Mouse (Mus musculus) midbrain, embryonic 15.5 days (tissue): ENCODE measurements around the gene Dppa1. TPM values are rescaled to one million over a fixed set of nuclear protein-coding genes. Genes with fewer than 3 reads are reported as not detected.

ENCODE experiments used
- ATAC-seq: fragments of 200-750 bp; cut with Nextera tagmentation; replicated peaks from 2 replicates; pipeline ENCODE4 v1.8.0; 2017; ENCODE audit warnings: moderate TSS enrichment
- H3K27ac ChIP-seq: fragments of 300-500 bp; sonication (generic); 2 replicates; pipeline ENCODE4 v1.5.1; 2015; ENCODE audit warnings: mild to moderate bottlenecking, inconsistent platforms
- H3K27me3 ChIP-seq: fragments of 300-500 bp; sonication (generic); replicated peaks from 2 replicates; pipeline ENCODE4 v1.6.1; 2015; ENCODE audit warnings: inconsistent platforms
- H3K36me3 ChIP-seq: fragments of 300-500 bp; sonication (generic); replicated peaks from 2 replicates; pipeline ENCODE4 v1.6.1; 2015; ENCODE audit warnings: inconsistent platforms
- H3K4me1 ChIP-seq: fragments of 300-500 bp; sonication (generic); 2 replicates; pipeline ENCODE4 v1.6.1; 2015; ENCODE audit warnings: inconsistent platforms
- H3K4me2 ChIP-seq: fragments of 300-500 bp; sonication (generic); 2 replicates; pipeline ENCODE4 v1.6.1; 2015; ENCODE audit warnings: inconsistent platforms, mild to moderate bottlenecking, moderate library complexity
- H3K4me3 ChIP-seq: fragments of 300-500 bp; sonication (generic); 2 replicates; pipeline ENCODE4 v1.5.1; 2015; ENCODE audit warnings: mild to moderate bottlenecking, inconsistent platforms
- H3K9ac ChIP-seq: fragments of 300-500 bp; sonication (generic); 2 replicates; pipeline ENCODE4 v1.6.1; 2015; ENCODE audit warnings: mild to moderate bottlenecking, inconsistent platforms
- H3K9me3 ChIP-seq: fragments of 300-500 bp; sonication (generic); 2 replicates; pipeline ENCODE4 v1.6.1; 2016; ENCODE audit warnings: inconsistent platforms
- WGBS: fragments of 180-500 bp; shearing (Covaris S2); methylation state at CpG from one replicate; pipeline ENCODE4 v1.1.7; 2015; ENCODE audit warnings: mixed read lengths; 5-methylcytosine and 5-hydroxymethylcytosine counted together
- polyA plus RNA-seq: library from polyadenylated mRNA; unstranded; fragments of >200 nt; fragmentation: Nextera tagmentation; extraction: Ambion mirVana; gene quantifications from 2 replicates; pipeline ENCODE4 v1.2.1, GENCODE M21; 2015

The Dppa1 gene
- polyA plus RNA-seq, 1 experiment from 2014 or later = not detected

GRCm38 (mm10) chr11:46619929-46620328, 9.1 kb downstream of the Dppa1 start:
- Histone ChIP-seq H3K4me3 (no peak overlapping the region), H3K36me3 (no peaks in the 10 kb centered on the region), H3K27ac (no peak overlapping the region), H3K4me2 (no peak overlapping the region), H3K9me3 (no peaks in the 10 kb centered on the region), H3K4me1 (no peaks in the 10 kb centered on the region), H3K27me3 (no peaks in the 10 kb centered on the region), H3K9ac (no peak overlapping the region)
- WGBS = 62% methylated on average over 1 of the region's 1 CpGs
- ATAC-seq = peak; percentile 66

DNA sequence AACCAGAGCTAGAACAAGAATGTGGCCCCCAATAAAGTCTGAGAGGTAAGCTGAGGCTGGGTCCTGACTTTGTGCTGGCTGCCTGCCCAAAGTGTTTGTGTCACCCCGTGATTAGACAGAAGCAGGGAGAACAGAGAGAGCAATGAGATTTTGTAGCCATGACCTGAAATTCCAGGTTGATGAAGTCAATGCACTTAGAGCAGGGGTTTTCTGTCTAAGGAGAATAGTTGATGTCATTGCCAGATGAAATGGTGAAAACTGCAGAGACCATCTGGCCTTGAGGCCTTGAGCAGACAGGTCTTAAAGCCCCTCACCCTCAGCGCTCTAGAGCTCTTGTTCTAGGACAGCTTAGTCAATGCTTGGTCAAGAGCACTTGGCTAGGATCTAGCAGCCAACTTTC, 36.6 kb downstream of the Dppa1 start:
- WGBS = 97% methylated on average over 2 of the region's 2 CpGs
- H3K4me2 ChIP-seq = no peak overlapping the region

DNA sequence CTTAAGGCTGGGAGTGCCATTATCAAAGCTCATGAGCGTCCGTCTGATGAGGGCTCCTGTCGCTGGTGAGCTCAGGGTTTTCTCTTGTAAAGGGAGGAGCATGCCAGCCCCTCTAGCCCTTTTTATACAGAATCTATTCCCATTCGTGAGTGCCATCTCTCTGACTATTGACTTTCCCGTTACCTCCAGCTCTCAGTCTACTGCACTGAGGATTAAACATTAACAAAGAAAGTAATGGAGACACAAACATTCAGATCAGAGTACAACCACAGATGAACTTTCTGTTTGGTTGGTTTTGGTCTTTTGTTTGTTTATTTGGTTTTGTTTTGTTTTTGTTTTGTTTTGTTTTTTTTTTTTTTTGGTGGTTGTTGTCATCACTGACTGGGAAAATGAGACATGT, 46.3 kb downstream of the Dppa1 start:
- 82% methylated on average over 5 of the region's 5 CpGs for WGBS
- Histone ChIP-seq H3K4me3 (no peak overlapping the region), H3K9me3 (no peaks in the 10 kb centered on the region), H3K27me3 (no peaks in the 10 kb centered on the region), H3K4me1 (no peaks in the 10 kb centered on the region), H3K4me2 (no peak overlapping the region), H3K36me3 (no peaks in the 10 kb centered on the region), H3K9ac (no peak overlapping the region), H3K27ac (no peak overlapping the region)
- ATAC-seq = no peak

More for the DNA sequence above, 36.6 kb downstream of the Dppa1 start:
- H3K27me3 ChIP-seq = no peaks in the 10 kb centered on the region
- H3K9me3 ChIP-seq = no peaks in the 10 kb centered on the region
- no peak for ATAC-seq
- no peaks in the 10 kb centered on the region for H3K36me3 ChIP-seq
- H3K4me1 ChIP-seq = no peaks in the 10 kb centered on the region
- no peak overlapping the region for H3K9ac ChIP-seq
- H3K27ac ChIP-seq = no peak overlapping the region
- no peak overlapping the region for H3K4me3 ChIP-seq

DNA sequence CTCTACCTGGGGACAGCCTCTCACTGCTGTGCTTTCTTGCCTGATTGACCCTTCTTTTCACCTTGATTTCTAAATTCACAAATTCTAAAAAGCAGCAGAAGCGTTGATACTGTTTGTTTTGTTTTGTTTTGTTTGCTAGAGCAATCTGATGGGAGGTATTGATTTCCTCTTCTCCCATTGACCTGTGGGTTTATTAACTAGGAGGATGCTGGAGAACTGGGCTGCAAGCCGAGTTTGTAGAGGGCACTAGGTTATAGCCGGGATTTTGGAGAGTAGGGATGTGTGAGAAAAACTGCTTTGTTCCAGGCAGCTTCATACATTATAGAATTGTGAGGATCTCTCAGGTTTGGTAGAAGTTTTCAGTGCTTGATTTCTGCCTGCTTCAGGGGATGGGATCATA, 48.6 kb downstream of the Dppa1 start:
- no peak overlapping the region for H3K27ac ChIP-seq
- no peak overlapping the region for H3K4me2 ChIP-seq
- no peak for ATAC-seq
- no peak overlapping the region for H3K4me3 ChIP-seq
- no peak overlapping the region for H3K9ac ChIP-seq
- WGBS = 83% methylated on average over 3 of the region's 3 CpGs
- no peaks in the 10 kb centered on the region for H3K4me1 ChIP-seq
- H3K9me3 ChIP-seq = no peaks in the 10 kb centered on the region
- H3K27me3 ChIP-seq = no peaks in the 10 kb centered on the region
- H3K36me3 ChIP-seq = no peaks in the 10 kb centered on the region

DNA sequence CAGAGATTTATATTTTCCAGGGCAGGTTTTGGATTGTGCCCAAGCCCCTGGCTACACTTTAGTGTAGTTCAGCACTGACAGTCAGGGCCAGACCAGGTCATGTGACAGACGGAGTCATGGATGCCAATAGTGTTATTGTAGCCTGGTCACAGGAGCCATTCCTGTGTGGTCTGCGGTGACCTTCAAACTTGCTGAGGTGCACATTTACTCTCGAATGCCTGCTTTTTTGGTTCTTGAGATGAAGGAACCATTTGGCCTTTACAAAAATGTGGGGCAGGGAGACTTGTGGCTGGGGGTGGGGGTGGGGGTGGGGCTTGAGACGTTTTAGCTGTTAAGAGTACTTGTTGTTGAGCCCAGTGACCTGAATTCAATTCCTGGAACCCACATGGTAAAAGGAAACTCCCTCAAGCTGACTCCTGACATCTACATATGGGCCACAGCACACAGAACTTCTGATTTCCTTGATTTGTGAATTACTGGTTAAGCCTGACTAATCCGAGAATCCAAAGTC, 50.2 kb downstream of the Dppa1 start:
- WGBS = 74% methylated on average over 5 of the region's 5 CpGs
- no peaks in the 10 kb centered on the region for H3K27me3 ChIP-seq
- H3K27ac ChIP-seq = no peak overlapping the region
- H3K4me2 ChIP-seq = no peak overlapping the region
- H3K9ac ChIP-seq = no peak overlapping the region
- no peaks in the 10 kb centered on the region for H3K4me1 ChIP-seq
- no peaks in the 10 kb centered on the region for H3K36me3 ChIP-seq
- H3K9me3 ChIP-seq = no peaks in the 10 kb centered on the region
- no peak overlapping the region for H3K4me3 ChIP-seq
- no peak for ATAC-seq

- H3K36me3 ChIP-seq = no peaks in the 10 kb centered on the region
- no peak within 1 kb of the TSS for H3K4me3 ChIP-seq
- 94% methylated on average over 1 of the region's 1 CpGs for WGBS
- H3K27me3 ChIP-seq = no peaks in the 10 kb centered on the region
- H3K9me3 ChIP-seq = no peaks in the 10 kb centered on the region
- no peak within 1 kb of the TSS for H3K9ac ChIP-seq
- H3K4me2 ChIP-seq = no peak within 1 kb of the TSS
- H3K27ac ChIP-seq = no peak within 1 kb of the TSS
- H3K4me1 ChIP-seq = no peaks in the 10 kb centered on the region
- ATAC-seq = no peak
Observed at GRCm38 (mm10) chr11:46571327-46571726, 57.7 kb downstream of the Dppa1 start, which contains the start of gene BC053393. Gene BC053393 (plus strand): TSS chr11:46571536.

DNA sequence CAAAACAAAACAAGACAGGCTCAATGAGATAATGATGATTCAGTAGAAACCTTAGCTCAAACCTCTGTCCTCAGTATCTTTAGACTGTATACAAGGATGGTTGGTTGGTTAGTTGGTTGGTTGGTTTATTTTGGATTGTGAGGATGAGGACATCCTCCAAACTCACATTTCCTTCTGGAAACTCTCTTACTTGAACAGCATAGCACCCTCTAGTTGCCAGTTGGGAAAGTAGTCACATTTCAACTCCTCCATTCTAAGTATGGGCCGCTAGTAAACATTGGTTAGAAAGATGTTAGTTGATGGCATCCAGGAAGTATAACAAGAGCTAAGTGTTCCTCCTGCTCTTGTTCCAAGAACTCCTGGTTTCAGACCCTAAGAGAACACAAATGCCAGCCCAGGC, 60.0 kb downstream of the Dppa1 start:
- ATAC-seq = no peak
- Histone ChIP-seq H3K4me2 (no peak overlapping the region), H3K4me1 (no peaks in the 10 kb centered on the region), H3K9ac (no peak overlapping the region), H3K27me3 (no peaks in the 10 kb centered on the region), H3K36me3 (no peaks in the 10 kb centered on the region), H3K9me3 (no peaks in the 10 kb centered on the region), H3K4me3 (no peak overlapping the region), H3K27ac (no peak overlapping the region)
- 83% methylated on average over 1 of the region's 1 CpGs for WGBS

GRCm38 (mm10) chr11:46565967-46566366, 63.1 kb downstream of the Dppa1 start:
- Histone ChIP-seq H3K36me3 (no peaks in the 10 kb centered on the region), H3K27me3 (no peaks in the 10 kb centered on the region), H3K9me3 (no peaks in the 10 kb centered on the region), H3K4me3 (no peak overlapping the region), H3K4me2 (no peak overlapping the region), H3K9ac (no peak overlapping the region), H3K4me1 (no peaks in the 10 kb centered on the region), H3K27ac (no peak overlapping the region)
- ATAC-seq = no peak
- 97% methylated on average over 2 of the region's 2 CpGs for WGBS

GRCm38 (mm10) chr11:46564671-46565070, 64.4 kb downstream of the Dppa1 start:
- no peak for ATAC-seq
- WGBS = 89% methylated on average over 1 of the region's 1 CpGs
- Histone ChIP-seq H3K4me3 (no peak overlapping the region), H3K4me2 (no peak overlapping the region), H3K9ac (no peak overlapping the region), H3K9me3 (no peaks in the 10 kb centered on the region), H3K4me1 (no peaks in the 10 kb centered on the region), H3K27me3 (no peaks in the 10 kb centered on the region), H3K27ac (no peak overlapping the region), H3K36me3 (no peaks in the 10 kb centered on the region)

DNA sequence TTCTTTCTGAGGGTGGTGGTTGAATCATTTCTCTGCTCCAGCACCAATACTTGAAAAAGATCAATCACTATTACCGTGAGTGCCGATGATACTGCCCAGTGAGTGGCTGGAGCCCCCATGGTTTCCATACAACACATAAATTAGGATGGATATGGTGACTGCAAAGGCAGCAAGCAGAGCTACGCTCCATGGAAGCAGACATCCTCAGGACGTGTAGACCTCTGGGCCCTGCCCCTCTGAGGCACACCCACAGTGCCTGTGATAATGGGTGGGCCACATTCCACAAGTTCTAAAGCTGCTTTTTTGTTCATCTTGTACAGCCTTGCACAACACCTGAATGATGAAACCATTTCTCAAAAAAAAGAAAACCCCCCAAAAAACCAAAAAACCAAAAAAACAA, 68.0 kb downstream of the Dppa1 start:
- H3K9ac ChIP-seq = no peak overlapping the region
- no peak overlapping the region for H3K4me2 ChIP-seq
- no peaks in the 10 kb centered on the region for H3K4me1 ChIP-seq
- no peaks in the 10 kb centered on the region for H3K9me3 ChIP-seq
- 81% methylated on average over 4 of the region's 4 CpGs for WGBS
- no peak overlapping the region for H3K27ac ChIP-seq
- no peaks in the 10 kb centered on the region for H3K36me3 ChIP-seq
- H3K27me3 ChIP-seq = no peaks in the 10 kb centered on the region
- ATAC-seq = no peak
- no peak overlapping the region for H3K4me3 ChIP-seq

Other genes with a start within 250 kb of the Dppa1 start
- not detected in 2 replicates for gene Itk, start 239.7 kb downstream of the Dppa1 start, polyA plus RNA-seq
- not detected in 2 replicates for gene Fam71b, start 232.7 kb downstream of the Dppa1 start, polyA plus RNA-seq
- gene Med7, start 192.3 kb downstream of the Dppa1 start, polyA plus RNA-seq = 59.8 and 61.8 TPM in 2 replicates
- 0.15 and 0.19 TPM in 2 replicates for gene Havcr2, start 174.3 kb downstream of the Dppa1 start, polyA plus RNA-seq
- not detected in 2 replicates for gene Gm12169, start 105.0 kb downstream of the Dppa1 start, polyA plus RNA-seq
- gene BC053393, start 57.7 kb downstream of the Dppa1 start, polyA plus RNA-seq = not detected in 2 replicates
- 0.20 and 0.26 TPM in 2 replicates for gene Timd2, start 77.8 kb upstream of the Dppa1 start, polyA plus RNA-seq
- gene Havcr1, start 105.8 kb upstream of the Dppa1 start, polyA plus RNA-seq = not detected in 2 replicates
- 0.10 TPM in 1 of 2 replicates, not detected in the other for gene Timd4, start 181.5 kb upstream of the Dppa1 start, polyA plus RNA-seq